Mouse (Mus musculus): ENCODE measurements around the gene Fli1. TPM values are rescaled to one million over a fixed set of nuclear protein-coding genes. Genes with fewer than 3 reads are reported as not detected.

The Fli1 gene
- polyA plus RNA-seq, 1 experiment from 2014 or later: 1.4 TPM

DNA sequence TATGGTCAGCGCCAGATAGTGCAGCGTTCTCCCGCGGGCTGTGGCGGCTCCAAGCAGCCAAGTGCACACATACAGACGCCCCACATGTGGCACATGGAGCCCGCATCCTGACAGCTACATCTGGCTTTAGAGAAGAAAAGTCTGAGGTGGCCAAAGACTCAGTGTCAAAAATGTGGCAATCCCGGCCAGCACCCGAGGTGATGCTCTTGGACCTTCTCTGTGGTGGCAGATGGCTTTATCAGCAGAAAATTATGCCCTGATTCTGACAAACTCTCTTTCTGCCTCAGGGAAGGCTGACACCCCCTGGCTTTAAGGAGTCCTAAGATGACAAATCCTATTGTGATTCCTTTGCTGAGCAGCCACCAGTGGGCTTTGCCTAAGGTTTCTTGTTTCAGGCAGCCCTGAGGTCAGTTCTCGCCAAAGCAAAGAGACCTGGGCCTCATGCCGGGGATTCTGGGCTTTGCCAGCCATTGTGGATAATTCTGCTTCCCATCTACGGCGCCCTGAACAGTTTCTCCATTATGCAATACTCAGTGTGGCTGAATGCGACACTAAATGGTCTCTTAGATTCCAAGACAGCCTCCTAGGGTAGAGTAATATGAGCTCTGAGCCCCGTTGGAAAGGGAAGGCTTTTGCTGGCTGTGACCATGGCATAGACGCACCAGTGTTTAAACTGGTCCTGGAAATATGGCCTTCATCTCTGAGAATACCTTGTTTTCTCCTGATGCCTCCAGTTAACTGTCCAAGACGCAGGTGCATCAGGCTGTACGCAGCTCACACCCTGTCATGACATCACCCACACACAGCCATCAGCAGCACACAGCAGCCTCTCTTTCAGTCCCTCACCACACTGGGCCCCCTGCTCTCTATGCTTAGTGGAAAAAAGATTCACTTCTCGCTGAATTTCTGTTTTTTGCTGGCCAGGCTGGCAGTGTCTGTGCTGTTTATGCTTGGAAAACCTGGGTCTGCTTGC is 108.1 kb downstream of the Fli1 start:
- DNase-seq (ENCODE audit: low read depth, low spot score): no peak
- no peaks in the 10 kb centered on the region for H3K27me3 ChIP-seq
- no peak for TF ChIP-seq CTCF (IDR thresholded peaks at IDR 0.05)
- in situ Hi-C loops (cut with MboI; ENCODE audit: low pct_unique_long_range_greater_than_20kb): no loop called here
- no peak for ATAC-seq
- ChIA-PET CTCF (no interaction called here), POLR2A (no interaction called here)

DNA sequence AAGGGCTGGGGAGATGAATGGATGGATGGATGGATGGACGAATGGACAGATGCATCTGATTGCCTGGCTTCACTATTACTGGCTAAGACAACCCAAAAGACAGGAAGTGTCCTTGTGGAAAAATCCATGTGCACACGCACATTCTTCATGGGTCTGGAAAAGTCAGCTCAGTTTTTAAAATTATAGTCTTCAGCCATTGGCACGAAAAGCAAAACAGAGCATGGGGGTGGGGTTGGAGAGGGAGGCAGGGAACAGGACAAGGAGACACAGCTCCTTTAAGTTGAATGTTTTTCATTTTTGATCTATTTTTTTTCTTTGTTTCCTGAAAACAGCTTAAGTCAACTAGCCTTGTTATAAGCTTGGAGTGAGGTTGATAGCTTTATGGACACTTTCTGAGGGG is 111.6 kb downstream of the Fli1 start:
- in situ Hi-C loops (cut with MboI; ENCODE audit: low pct_unique_long_range_greater_than_20kb): no loop called here
- DNase-seq (ENCODE audit: low read depth, low spot score) (no peak), ATAC-seq (no peak)
- no peaks in the 10 kb centered on the region for H3K27me3 ChIP-seq
- ChIA-PET POLR2A (no interaction called here), CTCF (no interaction called here)
- TF ChIP-seq CTCF (IDR thresholded peaks at IDR 0.05): no peak

DNA sequence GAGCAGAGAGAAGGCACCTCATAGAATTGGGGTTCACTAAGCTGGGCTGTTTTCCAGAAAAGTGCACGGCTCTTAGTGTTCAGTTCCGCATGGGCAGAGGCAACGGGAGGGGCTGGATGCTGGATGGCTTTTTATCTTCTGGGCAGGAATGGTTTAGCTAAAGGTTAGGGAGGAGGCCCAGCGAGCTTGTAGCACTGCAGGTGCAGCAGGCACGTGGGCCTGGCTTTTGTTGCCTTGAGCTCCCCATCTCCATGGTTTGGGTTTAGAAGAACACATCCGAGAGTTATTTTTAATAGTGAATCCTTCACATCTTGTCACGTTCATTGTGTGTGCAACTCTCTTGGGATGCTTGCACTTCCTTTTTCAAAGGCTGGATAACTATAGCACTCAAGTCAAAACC is 117.3 kb downstream of the Fli1 start:
- DNase-seq (ENCODE audit: low read depth, low spot score) (no peak), ATAC-seq (no peak)
- no peaks in the 10 kb centered on the region for H3K27me3 ChIP-seq
- POLR2A ChIA-PET: no interaction called here
- CTCF ChIA-PET: no interaction called here
- in situ Hi-C loops (cut with MboI; ENCODE audit: low pct_unique_long_range_greater_than_20kb): no loop called here
- TF ChIP-seq CTCF (IDR thresholded peaks at IDR 0.05): no peak

DNA sequence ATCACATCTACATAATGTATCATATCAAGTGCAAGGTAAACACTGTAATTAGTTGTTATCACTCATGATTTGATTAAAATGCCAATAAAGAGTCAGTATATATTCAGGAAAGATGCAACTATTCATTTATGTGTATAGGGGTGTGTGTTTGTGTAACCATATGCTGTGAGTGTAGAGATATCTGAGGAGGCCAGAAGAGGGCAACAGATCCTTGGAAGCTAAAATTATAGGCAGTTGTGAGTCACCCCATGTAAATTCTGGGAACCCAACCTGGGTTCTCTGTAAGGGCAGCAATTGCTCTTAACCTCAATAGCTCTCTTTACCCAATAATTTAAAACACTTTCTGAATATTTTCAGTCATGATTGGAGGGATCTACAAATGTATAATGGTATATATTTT is 122.0 kb downstream of the Fli1 start:
- in situ Hi-C loops (cut with MboI; ENCODE audit: low pct_unique_long_range_greater_than_20kb): no loop called here
- H3K27me3 ChIP-seq: no peaks in the 10 kb centered on the region
- TF ChIP-seq CTCF (IDR thresholded peaks at IDR 0.05): peak; percentile 32
- DNase-seq (ENCODE audit: low read depth, low spot score) (no peak), ATAC-seq (no peak)
- ChIA-PET CTCF (no interaction called here), POLR2A (no interaction called here)

DNA sequence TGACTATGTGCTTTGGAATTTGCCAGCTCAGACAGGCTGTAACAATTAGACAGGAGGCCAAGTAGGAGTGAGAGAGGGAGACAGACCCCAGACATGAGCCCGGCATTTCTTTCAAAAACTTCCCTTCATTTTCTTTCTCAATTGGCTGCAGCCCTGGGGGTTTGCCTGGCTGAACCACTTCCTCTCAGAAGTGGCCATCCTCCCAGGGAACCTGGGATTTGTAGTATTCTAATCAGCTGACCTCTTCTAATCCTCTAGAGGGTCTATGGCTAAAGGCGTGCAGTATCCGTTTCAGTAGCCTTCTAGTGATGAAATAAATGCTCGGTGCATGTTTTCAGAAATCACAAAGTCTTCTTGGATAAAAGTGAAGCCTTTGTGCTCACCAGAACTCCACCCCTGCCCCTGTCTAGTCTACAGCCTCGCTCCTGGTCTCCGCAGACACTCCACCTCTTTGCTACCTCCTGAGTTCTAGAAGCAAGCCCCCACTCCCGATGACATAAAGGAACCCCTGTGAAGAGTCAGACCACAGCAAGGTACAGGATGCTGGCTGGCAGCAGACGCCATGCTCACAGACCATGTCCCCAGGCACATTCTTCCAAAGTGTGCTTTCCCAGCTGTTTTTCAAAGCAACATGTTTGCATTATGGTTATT is 125.1 kb downstream of the Fli1 start:
- ChIA-PET POLR2A (no interaction called here), CTCF (interaction anchor here (1.5 kb wide), 1 partner anchor 9 kb away, joined by 4 read pairs; no protein-coding TSS in a partner anchor)
- TF ChIP-seq CTCF (IDR thresholded peaks at IDR 0.05): no peak
- no peak for ATAC-seq
- H3K27me3 ChIP-seq: no peaks in the 10 kb centered on the region
- DNase-seq (ENCODE audit: low read depth, low spot score): no peak
- in situ Hi-C loops (cut with MboI; ENCODE audit: low pct_unique_long_range_greater_than_20kb): no loop called here

DNA sequence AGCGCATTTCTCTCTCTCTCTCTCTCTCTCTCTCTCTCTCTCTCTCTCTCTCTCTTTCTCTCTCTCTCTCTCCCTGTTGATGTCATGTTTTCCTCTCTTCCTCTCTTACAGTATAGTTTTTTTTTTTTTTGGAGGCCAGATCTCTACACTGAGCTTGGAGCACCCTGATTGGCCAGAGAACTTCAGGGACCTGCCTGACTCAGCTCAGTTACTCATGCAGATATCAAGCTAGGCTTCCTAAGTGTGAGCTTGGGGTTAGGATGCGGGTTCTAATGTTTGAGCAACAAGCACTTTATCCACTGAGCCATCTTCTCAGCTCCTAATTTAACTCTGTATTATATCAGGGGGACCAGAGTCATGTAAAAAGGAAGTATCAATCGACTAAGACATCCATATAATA is 126.7 kb downstream of the Fli1 start:
- ATAC-seq (no peak), DNase-seq (ENCODE audit: low read depth, low spot score) (no peak)
- POLR2A ChIA-PET: no interaction called here
- H3K27me3 ChIP-seq: peaks cover 3% of the 10 kb centered on the region
- TF ChIP-seq CTCF (IDR thresholded peaks at IDR 0.05): no peak
- in situ Hi-C loops (cut with MboI; ENCODE audit: low pct_unique_long_range_greater_than_20kb): no loop called here
- CTCF ChIA-PET: interaction anchor here (0.7 to 1.2 kb wide), 2 partner anchors 114 to 546 kb away, joined by 3 read pairs; no protein-coding TSS in a partner anchor

DNA sequence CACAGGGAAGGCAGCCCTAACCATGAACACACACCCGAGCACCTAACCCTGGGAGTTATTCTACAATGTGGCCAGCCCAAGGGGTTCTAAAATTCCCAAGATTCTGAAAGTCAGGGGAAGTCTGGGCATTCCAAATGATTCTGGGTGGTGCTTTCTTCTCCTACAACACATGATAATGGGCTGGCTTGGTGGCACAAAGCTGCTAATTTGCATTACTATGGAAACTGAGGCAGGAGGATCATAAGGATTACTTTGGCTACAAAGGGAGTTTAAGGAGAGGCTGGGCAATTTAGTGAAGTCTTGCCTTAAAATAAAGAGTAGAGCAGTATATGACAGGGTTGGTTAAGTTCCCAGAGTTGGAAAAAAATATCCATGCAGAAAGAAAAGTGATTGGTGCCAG is 127.7 kb downstream of the Fli1 start:
- H3K27me3 ChIP-seq: peaks cover 3% of the 10 kb centered on the region
- DNase-seq (ENCODE audit: low read depth, low spot score): no peak
- ChIA-PET CTCF (no interaction called here), POLR2A (no interaction called here)
- ATAC-seq: no peak
- no peak for TF ChIP-seq CTCF (IDR thresholded peaks at IDR 0.05)
- in situ Hi-C loops (cut with MboI; ENCODE audit: low pct_unique_long_range_greater_than_20kb): no loop called here

DNA sequence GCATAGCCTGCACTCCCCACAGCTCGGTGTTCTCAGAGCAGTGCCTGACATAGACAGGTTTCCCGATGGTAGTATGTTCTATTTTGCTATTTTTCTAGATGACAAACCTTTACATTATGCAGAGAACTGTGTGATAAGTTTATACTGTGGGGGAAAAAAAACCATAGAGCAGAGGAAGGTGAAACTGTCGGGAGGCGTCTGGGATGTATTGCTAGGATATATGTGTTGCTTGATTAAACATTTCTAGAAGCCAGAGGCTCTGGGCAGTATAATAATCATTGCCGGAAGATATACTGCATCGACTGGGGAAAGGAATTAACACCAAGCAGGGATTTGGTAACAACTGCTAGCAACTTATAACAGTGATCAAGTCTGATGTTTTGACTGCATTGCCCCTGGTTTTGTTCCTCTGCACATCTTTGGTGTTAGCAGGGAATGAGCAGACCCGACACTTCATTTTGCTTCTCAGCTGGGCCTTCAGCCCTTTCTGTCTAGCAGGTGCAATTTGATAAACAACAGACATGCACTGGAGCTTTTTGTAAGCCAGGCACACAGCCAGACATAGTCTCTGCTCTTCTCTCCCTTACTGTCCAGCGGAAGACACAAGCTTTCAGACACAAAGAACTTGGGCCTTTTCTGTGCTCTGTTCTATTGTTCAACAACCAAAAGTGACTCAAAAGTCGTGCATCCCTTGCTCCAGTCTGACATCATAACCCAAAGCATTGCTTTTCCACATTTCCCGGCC is 129.7 kb downstream of the Fli1 start:
- no peak for ATAC-seq
- in situ Hi-C loops (cut with MboI; ENCODE audit: low pct_unique_long_range_greater_than_20kb): no loop called here
- POLR2A ChIA-PET: no interaction called here
- CTCF ChIA-PET: no interaction called here
- no peak for DNase-seq (ENCODE audit: low read depth, low spot score)
- H3K27me3 ChIP-seq: peaks cover 8% of the 10 kb centered on the region
- TF ChIP-seq CTCF (IDR thresholded peaks at IDR 0.05): no peak

DNA sequence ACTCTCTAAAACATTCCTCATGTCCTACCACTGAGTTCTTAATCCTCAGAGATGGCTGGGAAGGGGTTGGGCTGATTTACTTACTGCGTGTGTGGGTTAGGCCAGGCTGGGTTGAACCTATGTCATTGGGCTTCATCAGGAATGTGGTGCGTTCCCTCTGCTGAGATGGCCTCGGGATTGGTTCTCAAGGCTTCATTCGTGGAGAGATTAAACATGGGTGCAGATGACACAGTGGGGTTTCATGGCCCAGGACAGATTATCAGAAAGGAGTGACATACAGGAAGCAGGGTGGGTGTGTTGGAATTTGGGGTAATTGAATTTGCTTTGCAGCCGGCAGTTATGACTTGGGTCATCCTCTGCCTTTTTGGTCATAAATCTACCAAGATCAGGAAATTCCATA is 131.2 kb downstream of the Fli1 start:
- TF ChIP-seq CTCF (IDR thresholded peaks at IDR 0.05): no peak
- DNase-seq (ENCODE audit: low read depth, low spot score) (no peak), ATAC-seq (no peak)
- ChIA-PET POLR2A (interaction anchor here (0.6 kb wide), 1 partner anchor 308 kb away, joined by 3 read pairs; no protein-coding TSS in a partner anchor), CTCF (no interaction called here)
- in situ Hi-C loops (cut with MboI; ENCODE audit: low pct_unique_long_range_greater_than_20kb): no loop called here
- peaks cover 18% of the 10 kb centered on the region for H3K27me3 ChIP-seq

DNA sequence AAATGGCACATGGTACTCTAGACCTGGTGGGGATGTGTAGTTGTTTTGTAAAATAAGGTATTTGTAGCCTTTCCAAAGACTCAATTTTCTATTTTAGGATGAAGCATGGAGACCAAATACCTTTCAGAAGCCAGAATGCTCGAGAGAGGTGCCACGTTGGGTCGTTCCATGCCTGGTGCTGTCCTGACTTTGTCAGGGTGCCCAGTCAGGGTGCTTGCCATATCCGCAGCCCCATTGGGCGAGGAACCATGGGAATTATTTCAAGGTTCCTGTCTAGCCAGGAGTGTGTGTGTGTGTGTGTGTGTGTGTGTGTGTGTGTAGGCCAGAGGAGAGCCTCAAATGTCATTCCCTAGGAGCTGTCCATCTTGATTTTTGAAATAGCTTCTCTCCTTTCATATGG is 132.0 kb downstream of the Fli1 start:
- ATAC-seq (no peak), DNase-seq (ENCODE audit: low read depth, low spot score) (no peak)
- POLR2A ChIA-PET: interaction anchor here (0.6 kb wide), 1 partner anchor 309 kb away, joined by 3 read pairs; no protein-coding TSS in a partner anchor
- peaks cover 20% of the 10 kb centered on the region for H3K27me3 ChIP-seq
- in situ Hi-C loops (cut with MboI; ENCODE audit: low pct_unique_long_range_greater_than_20kb): no loop called here
- TF ChIP-seq CTCF (IDR thresholded peaks at IDR 0.05): no peak
- CTCF ChIA-PET: interaction anchor here (1.5 kb wide), 1 partner anchor 685 kb away, joined by 4 read pairs; no protein-coding TSS in a partner anchor

Measured in Patski (cell line).